Mouse (Mus musculus) forebrain, embryonic 16.5 days (tissue): ENCODE measurements around the gene Csf3. TPM values are rescaled to one million over a fixed set of nuclear protein-coding genes. Genes with fewer than 3 reads are reported as not detected.

Experiments used
- ATAC-seq: fragments of 200-750 bp; cut with Nextera tagmentation; 2 replicates; pipeline ENCODE4 v1.8.0; 2017; ENCODE audit warnings: mild to moderate bottlenecking, moderate library complexity
- H3K27ac ChIP-seq: fragments of 300-500 bp; sonication (generic); 2 replicates; pipeline ENCODE4 v1.5.1; 2014; ENCODE audit warnings: low read length, control low read depth
- H3K27me3 ChIP-seq: fragments of 300-500 bp; sonication (generic); replicated peaks from 2 replicates; pipeline ENCODE4 v1.6.1; 2014; ENCODE audit warnings: low read length; ENCODE audit not compliant: control insufficient read depth, insufficient read depth
- H3K36me3 ChIP-seq: fragments of 300-500 bp; sonication (generic); 2 replicates; pipeline ENCODE4 v1.6.1; 2014; ENCODE audit not compliant: control insufficient read depth, insufficient read depth
- H3K4me1 ChIP-seq: fragments of 300-500 bp; sonication (generic); replicated peaks from 2 replicates; pipeline ENCODE4 v1.6.1; 2014; ENCODE audit warnings: low read length; ENCODE audit not compliant: control insufficient read depth, insufficient read depth
- H3K4me2 ChIP-seq: fragments of 300-500 bp; sonication (generic); 2 replicates; pipeline ENCODE4 v1.6.1; 2014; ENCODE audit warnings: mild to moderate bottlenecking, low read length, control low read depth
- H3K4me3 ChIP-seq: fragments of 300-500 bp; sonication (generic); replicated peaks from 2 replicates; pipeline ENCODE4 v1.5.1; 2014; ENCODE audit warnings: mild to moderate bottlenecking, low read length, control low read depth
- H3K9ac ChIP-seq: fragments of 300-500 bp; sonication (generic); replicated peaks from 2 replicates; pipeline ENCODE4 v1.6.1; 2014; ENCODE audit warnings: low read depth, low read length, control low read depth
- H3K9me3 ChIP-seq: fragments of 300-500 bp; sonication (generic); 2 replicates; pipeline ENCODE4 v1.6.1; 2016; ENCODE audit warnings: low read length; ENCODE audit not compliant: control insufficient read depth
- WGBS: fragments of 180-500 bp; shearing (Covaris S2); extraction: QIAGEN DNeasy Blood & Tissue Kit; methylation state at CpG from one replicate; pipeline ENCODE4 v1.1.7; 2014; 5-methylcytosine and 5-hydroxymethylcytosine counted together
- polyA plus RNA-seq: library from polyadenylated mRNA; unstranded; fragments of >200 nt; fragmentation: Nextera tagmentation; extraction: Ambion mirVana; gene quantifications from 2 replicates; pipeline ENCODE4 v1.2.1, GENCODE M21; 2015

Gene Csf3
- polyA plus RNA-seq, 1 experiment from 2014 or later: not detected

DNA sequence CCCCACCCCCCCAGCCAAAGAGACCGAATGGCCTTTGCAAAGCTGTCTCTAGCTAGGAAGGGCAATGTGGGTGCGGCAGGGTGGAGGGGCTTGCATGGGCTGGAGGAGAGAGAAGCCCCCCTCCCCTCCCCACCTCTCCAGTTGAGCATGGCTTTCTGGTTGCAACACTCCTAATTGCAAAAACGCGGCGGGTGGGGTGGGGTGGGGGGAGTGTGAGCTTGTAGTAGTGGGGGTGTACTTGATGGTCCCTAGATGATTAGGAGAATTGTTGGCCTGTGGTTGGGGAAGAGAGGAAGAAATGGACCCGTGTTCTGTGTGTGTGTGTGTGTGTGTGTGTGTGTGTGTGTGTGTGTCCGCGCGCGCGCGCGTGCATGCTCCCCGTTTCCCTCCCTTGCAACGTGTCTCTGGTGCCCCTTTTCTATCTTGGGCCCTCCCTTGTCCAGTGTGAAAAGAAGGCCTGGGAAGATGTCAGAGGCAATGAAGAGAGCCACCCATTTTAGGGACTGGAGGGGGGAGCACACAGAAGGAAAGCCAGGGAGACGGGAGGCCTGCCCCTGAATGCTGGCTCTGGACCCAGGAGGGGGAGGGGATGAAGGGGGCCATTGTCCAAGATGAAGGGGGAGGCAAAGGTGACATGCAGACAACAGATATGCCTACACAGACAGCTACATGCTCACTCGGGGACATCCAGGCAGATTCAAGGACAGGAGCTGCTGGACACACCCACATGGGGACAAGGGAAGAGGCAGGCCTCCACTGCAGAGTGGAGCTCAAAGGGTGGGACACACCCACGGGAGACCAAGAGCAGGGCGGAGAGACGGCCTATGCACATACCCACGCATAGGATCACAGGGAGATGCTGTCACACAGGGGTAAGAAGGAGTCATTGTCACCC, 41.6 kb downstream of the Csf3 start:
- Histone ChIP-seq H3K36me3 (no peaks in the 10 kb centered on the region), H3K27ac (peak overlapping the region; percentile 99), H3K27me3 (no peaks in the 10 kb centered on the region), H3K4me2 (peak overlapping the region; percentile 96), H3K4me1 (peaks cover 77% of the 10 kb centered on the region), H3K4me3 (peak overlapping the region; percentile 93), H3K9ac (peak overlapping the region; percentile 98), H3K9me3 (no peaks in the 10 kb centered on the region)
- 0 out of 2 replicates have a peak, but pooled peaks have one; percentile 1 for ATAC-seq
- under 1% methylated on average over 21 of the region's 21 CpGs for WGBS

DNA sequence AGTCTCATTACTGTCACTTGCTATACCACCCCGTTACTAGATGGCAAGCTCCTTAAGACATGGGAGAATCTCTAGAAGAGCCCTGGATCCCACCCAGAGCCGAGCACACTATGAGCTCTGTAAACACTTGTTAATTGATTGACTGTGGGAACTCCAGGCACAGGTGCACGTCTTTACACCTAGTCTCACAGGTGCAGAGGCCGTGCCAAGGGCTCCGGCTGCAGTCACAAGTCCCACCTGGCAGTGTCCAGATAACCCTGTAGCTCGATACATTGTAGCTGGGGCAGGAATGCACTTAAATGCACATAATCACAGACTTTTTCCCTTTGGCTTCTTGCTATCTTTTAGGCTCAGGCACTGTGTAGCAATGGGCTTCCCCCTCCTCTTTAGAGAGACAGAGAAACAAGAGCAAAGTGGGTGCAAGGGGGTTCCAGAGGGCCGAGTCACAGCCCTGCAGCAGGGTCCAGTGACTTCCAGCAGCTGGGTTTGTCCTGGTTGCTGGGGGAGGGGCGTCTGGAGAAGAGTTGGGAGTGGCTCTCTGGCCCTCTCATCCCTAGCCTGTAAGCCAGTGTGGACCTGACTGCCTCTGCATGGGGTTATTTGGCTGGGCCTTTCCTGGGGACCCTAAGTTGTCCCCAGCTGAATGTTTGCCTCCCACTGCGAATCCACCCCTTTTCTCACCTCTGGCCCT, 42.7 kb downstream of the Csf3 start:
- Histone ChIP-seq H3K27me3 (no peaks in the 10 kb centered on the region), H3K9ac (peak overlapping the region; percentile 98), H3K9me3 (no peaks in the 10 kb centered on the region), H3K4me3 (peak overlapping the region; percentile 93), H3K36me3 (no peaks in the 10 kb centered on the region), H3K4me2 (peak overlapping the region; percentile 96), H3K27ac (peak overlapping the region; percentile 99), H3K4me1 (peaks cover 79% of the 10 kb centered on the region)
- WGBS: 2% methylated on average over 9 of the region's 9 CpGs
- ATAC-seq: no peak

DNA sequence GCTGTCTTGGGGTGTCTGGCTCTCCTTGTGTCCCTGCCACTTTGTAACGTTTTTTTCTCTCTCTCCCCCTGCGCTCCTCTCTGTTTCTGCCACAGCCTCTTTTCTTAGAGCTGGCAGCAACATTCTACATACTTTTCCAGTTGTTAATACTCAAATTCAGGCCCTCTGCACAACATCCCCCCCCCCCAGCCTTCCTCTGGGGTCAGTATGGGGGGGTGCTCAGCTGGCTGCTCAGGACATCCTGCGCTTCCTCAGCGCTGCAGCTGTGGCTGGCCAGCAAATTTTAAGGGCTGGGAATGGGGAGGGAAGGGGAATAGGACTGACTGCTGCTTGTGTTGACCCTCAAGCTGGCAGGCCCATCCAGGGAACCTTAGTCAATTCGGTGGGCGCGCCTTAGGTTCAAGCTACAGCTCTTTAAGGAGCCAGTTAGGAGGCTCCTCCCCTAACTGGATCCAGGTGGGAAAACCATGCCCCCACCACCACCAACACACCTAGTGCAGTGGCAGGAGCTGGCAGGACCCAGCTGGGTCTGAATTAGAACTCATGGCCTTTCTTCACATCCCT, 43.5 kb downstream of the Csf3 start:
- Histone ChIP-seq H3K36me3 (no peaks in the 10 kb centered on the region), H3K9ac (peak overlapping the region; percentile 98), H3K4me1 (peaks cover 81% of the 10 kb centered on the region), H3K4me2 (peak overlapping the region; percentile 96), H3K27ac (peak overlapping the region; percentile 99), H3K9me3 (no peaks in the 10 kb centered on the region), H3K4me3 (peak overlapping the region; percentile 93), H3K27me3 (no peaks in the 10 kb centered on the region)
- no peak for ATAC-seq
- WGBS: 35% methylated on average over 7 of the region's 7 CpGs

- Histone ChIP-seq H3K4me2 (peak overlapping the region; percentile 96), H3K27me3 (no peaks in the 10 kb centered on the region), H3K9me3 (no peaks in the 10 kb centered on the region), H3K27ac (peak overlapping the region; percentile 96), H3K9ac (peak overlapping the region; percentile 57), H3K4me1 (peaks cover 82% of the 10 kb centered on the region), H3K4me3 (peak overlapping the region; percentile 33), H3K36me3 (no peaks in the 10 kb centered on the region)
- WGBS: 48% methylated on average over 12 of the region's 12 CpGs
- ATAC-seq: no peak
These were observed 45.1 kb downstream of the Csf3 start for GRCm38 (mm10) chr11:98745932-98746853.

DNA sequence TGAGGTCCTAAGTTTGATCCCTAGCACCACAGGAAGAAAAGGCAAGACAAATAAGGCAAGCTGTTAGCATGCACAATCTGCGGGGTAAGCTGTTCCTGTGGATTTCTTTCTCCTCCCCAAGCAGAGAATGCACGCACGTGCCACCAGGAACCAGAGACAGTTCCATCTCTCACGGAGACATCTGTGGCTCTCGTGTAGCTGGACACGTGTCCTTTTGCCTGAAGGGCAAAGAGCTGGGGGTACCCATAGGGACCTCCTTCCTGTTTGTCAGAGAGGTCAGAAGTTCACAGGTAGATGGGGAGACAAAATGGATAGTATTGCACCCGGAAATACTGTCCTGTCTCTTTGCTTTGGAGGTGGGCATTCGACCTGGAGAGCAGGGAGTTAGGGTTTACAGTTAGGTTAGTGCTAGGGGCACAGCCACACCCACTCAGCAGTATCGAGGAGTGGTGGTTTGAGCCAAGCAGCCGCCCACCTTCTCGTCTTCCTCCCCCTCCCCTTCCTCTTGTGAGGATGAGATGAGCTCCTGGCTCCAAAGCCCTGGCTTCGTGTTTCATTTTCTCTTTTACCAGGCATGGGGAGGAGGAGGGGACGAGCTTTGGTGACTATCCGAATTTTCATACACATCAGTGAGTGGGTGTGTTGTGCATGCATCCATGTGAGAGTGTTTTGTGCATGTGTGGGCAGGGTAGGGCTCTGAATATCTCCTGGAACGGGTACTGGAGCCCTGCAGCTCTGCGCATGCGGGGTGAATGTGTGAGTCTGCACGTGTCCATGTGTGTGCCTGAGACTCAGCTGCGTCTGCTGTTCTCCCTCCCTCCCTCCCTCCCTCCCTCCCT, 46.0 kb downstream of the Csf3 start:
- H3K36me3 ChIP-seq: no peaks in the 10 kb centered on the region
- 8% methylated on average over 19 of the region's 19 CpGs for WGBS
- H3K27me3 ChIP-seq: no peaks in the 10 kb centered on the region
- peak overlapping the region; percentile 57 for H3K9ac ChIP-seq
- peak overlapping the region; percentile 96 for H3K4me2 ChIP-seq
- ATAC-seq: peak; percentile 81
- no peaks in the 10 kb centered on the region for H3K9me3 ChIP-seq
- peak overlapping the region; percentile 96 for H3K27ac ChIP-seq
- H3K4me1 ChIP-seq: peaks cover 91% of the 10 kb centered on the region
- peak overlapping the region; percentile 33 for H3K4me3 ChIP-seq

DNA sequence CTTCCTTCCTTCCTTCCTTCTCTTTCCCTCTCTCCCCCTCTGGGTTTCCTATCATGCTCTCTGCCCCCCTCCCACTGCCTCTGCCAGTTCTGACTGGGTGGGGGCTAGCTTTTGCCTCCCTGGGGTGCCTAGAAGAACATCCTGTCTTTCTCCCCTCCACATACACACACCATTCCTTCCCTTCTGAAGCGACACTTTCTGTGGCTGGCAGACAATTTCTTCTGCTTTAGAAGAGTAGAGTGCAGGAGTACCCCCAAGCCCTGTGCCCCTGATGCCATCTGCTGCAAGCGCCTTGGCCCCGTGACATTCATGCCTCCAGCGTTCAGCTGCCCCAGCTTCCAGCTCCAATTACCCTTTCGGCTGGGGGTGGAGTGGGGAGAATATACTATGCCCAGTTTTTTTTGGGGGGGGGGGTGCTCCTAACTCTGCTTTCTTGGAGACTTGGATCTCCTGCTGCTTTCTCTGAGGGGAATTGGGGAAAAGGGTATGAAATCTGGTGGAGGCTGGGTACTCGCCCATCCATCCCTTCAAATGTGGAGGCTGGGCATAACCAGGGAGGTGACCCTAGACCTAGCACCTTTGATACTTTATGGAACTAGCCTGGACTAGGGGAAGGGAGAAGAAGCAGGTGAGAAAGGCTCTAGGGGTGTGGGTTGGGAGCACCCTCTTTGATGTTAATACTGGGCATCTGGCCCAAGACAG, 46.9 kb downstream of the Csf3 start:
- Histone ChIP-seq H3K9me3 (no peaks in the 10 kb centered on the region), H3K9ac (peak overlapping the region; percentile 68), H3K4me3 (peak overlapping the region; percentile 36), H3K27me3 (no peaks in the 10 kb centered on the region), H3K4me2 (peak overlapping the region; percentile 64), H3K27ac (peak overlapping the region; percentile 100), H3K4me1 (peaks cover 94% of the 10 kb centered on the region), H3K36me3 (no peaks in the 10 kb centered on the region)
- peak; percentile 11 for ATAC-seq
- WGBS: 8% methylated on average over 6 of the region's 6 CpGs

DNA sequence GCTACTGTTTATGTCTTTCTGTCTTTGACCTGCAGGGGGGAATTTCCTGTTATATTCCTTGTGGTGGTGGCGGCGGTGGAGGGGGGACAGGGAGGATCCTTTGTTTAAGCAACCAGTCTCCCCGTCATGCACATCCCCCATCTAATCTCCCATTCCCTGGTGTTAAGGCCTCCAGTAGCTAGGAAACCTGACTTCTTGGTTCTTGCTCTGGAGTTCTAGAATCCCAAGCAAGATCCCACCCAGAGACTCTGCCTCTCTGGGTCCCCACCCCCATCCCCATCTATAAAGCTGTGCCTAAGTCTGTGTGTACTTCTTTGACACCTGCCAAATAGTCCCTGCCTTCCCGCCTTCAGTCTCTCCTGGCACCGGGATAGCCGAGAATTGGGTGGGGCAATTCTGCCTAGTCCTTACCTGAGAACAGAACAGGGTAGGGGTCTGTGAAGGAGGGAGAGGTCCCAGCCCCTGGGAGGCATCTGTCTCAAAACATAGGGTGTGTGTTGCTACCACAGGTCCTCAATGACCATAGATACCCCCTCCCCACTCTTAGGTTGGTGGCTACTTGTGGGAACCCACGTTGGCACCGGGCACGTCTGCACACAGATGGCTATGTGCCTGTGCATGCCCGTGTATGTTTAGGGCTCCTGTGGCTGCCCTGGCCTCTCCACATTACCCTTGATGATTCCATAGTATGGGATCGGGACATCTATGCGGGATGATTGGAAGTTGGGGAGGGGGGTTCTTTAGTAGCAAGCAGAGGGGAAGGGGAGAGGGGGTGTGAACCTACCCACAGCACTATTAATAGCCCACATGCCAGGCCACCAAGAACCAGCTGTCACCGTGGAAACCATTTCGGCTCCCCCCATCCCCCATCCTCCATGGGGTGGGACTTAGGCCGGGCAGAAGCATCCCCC, 47.7 kb downstream of the Csf3 start:
- H3K4me2 ChIP-seq: peak overlapping the region; percentile 64
- 6% methylated on average over 15 of the region's 15 CpGs for WGBS
- no peaks in the 10 kb centered on the region for H3K27me3 ChIP-seq
- peak overlapping the region; percentile 68 for H3K9ac ChIP-seq
- peaks cover 6% of the 10 kb centered on the region; the same call in 1 of the 2 replicates for H3K36me3 ChIP-seq
- H3K9me3 ChIP-seq: no peaks in the 10 kb centered on the region
- H3K27ac ChIP-seq: peak overlapping the region; percentile 100
- ATAC-seq: peak; percentile 39
- H3K4me3 ChIP-seq: peak overlapping the region; percentile 36
- H3K4me1 ChIP-seq: peaks cover 90% of the 10 kb centered on the region
